Mouse (Mus musculus) embryonic fibroblast, embryonic 13.5 days (primary cell): ENCODE results near the gene Med8.

ENCODE experiments used
- CTCF ChIP-seq: IDR thresholded peaks from 2 replicates; pipeline ENCODE4 v1.5.1; 2011; ENCODE audit warnings: mild to moderate bottlenecking, control low read depth, low read length, moderate library complexity, borderline replicate concordance; ENCODE audit not compliant: insufficient read depth
- POLR2A ChIP-seq: IDR thresholded peaks from 2 replicates; pipeline ENCODE4 v1.6.1; 2011; ENCODE audit warnings: low read depth, mild to moderate bottlenecking, control low read depth, low read length, moderate library complexity

DNA sequence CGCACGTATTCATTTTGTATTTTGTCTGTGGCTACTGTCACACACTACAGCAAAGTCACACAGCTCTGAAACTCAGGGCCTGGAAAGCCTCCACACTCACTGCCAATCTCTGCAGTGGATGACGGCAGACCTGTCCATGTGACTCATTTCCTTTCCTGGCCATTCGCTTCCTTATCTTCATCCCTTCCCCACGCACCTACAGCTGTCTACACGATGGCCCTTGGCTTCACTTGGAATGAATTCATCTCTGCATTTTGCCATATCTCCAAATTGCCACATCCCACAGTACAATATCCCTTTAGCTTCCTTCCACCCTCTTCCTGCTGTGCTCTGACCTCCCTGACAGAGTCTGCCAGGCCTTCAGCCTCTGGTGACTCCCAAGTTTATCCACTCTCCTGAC is 14.6 kb upstream of the Med8 start:
- TF ChIP-seq CTCF (no peak), POLR2A (no peak)
